Mouse (Mus musculus): ENCODE results near the gene Lalba. TPM values are rescaled to one million over a fixed set of nuclear protein-coding genes. Genes with fewer than 3 reads are reported as not detected.

Lalba gene
- total RNA-seq, 2 experiments from 2014 or later: not detected

Small RNA genes lying within 50 kb of the gene (microRNA-seq; reads per million reads assigned to microRNA genes)
- gene Mir1291: 1.6 to 5.4 reads per million in 2 experiments

Other genes starting within 250 kb of the Lalba start
- gene Olfr286, start 248.3 kb downstream of the Lalba start, total RNA-seq (2021): not detected
- not detected for gene H1fnt, start 225.4 kb downstream of the Lalba start, total RNA-seq (2021)
- gene Zfp641, start 186.6 kb downstream of the Lalba start, total RNA-seq (2021): 1 to 10 TPM; 6.9 to 7.0 TPM
- gene Olfr285, start 165.4 kb downstream of the Lalba start, total RNA-seq (2021): not detected
- not detected for gene Olfr284, start 141.7 kb downstream of the Lalba start, total RNA-seq (2021)
- not detected for gene Olfr283, start 101.8 kb downstream of the Lalba start, total RNA-seq (2021)
- not detected for gene Olfr282, start 51.5 kb downstream of the Lalba start, total RNA-seq (2021)
- gene Olfr281, start 30.1 kb downstream of the Lalba start, total RNA-seq (2021): not detected
- gene OR5BS1P, start 12.8 kb downstream of the Lalba start, total RNA-seq (2021): not detected
- under 1 TPM in 1 of 2 experiments, not detected in 1; 0.11 TPM for gene Olfr279, start 9.7 kb upstream of the Lalba start, total RNA-seq (2021)
- 10 to 100 TPM; 59.5 to 61.0 TPM for gene Kansl2, start 51.5 kb upstream of the Lalba start, total RNA-seq (2021)
- 10 to 100 TPM; 40.5 to 45.3 TPM for gene Ccnt1, start 88.2 kb upstream of the Lalba start, total RNA-seq (2021)
- not detected for gene 4930415O20Rik, start 88.3 kb upstream of the Lalba start, total RNA-seq (2021)
- gene Adcy6, start 127.4 kb upstream of the Lalba start, total RNA-seq (2021): 10 to 100 TPM; 47.8 to 50.2 TPM
- 100 to 1,000 TPM; 217 to 244 TPM for gene Cacnb3, start 148.1 kb upstream of the Lalba start, total RNA-seq (2021)
- 10 to 100 TPM; 56.0 to 57.6 TPM for gene Ddx23, start 180.2 kb upstream of the Lalba start, total RNA-seq (2021)
- 10 to 100 TPM; 53.9 to 64.1 TPM for gene Rnd1, start 194.7 kb upstream of the Lalba start, total RNA-seq (2021)
- 10 to 100 TPM; 12.6 to 13.3 TPM for gene Ccdc65, start 225.5 kb upstream of the Lalba start, total RNA-seq (2021)
- 1 to 10 TPM; 2.7 to 3.4 TPM for gene Fkbp11, start 245.5 kb upstream of the Lalba start, total RNA-seq (2021)